Mouse (Mus musculus) megakaryocyte, embryonic 14.5 days (primary cell): Measurements from ENCODE around the gene Srf. TPM values are rescaled to one million over a fixed set of nuclear protein-coding genes. Genes with fewer than 3 reads are reported as not detected.

Experiments
- H3K27me3 ChIP-seq: replicated peaks from 2 replicates; pipeline ENCODE3; 2012; ENCODE audit warnings: inconsistent platforms
- H3K36me3 ChIP-seq: replicated peaks from 2 replicates; pipeline ENCODE3; 2012; ENCODE audit warnings: low read length, inconsistent platforms, mixed read lengths
- H3K4me1 ChIP-seq: 2 replicates; pipeline ENCODE4 v1.6.1; 2012; ENCODE audit warnings: inconsistent platforms
- H3K4me3 ChIP-seq: replicated peaks from 2 replicates; pipeline ENCODE3; 2012; ENCODE audit warnings: moderate library complexity, mild to moderate bottlenecking, inconsistent platforms
- H3K9me3 ChIP-seq: 2 replicates; pipeline ENCODE4 v1.6.1; 2012; ENCODE audit warnings: inconsistent platforms
- FLI1 ChIP-seq: IDR thresholded peaks from 2 replicates; pipeline ENCODE4 v1.6.1; 2012; ENCODE audit warnings: low read length, inconsistent platforms, mixed read lengths
- GATA1 ChIP-seq: IDR thresholded peaks from 3 replicates; pipeline ENCODE4 v1.6.1; 2012; ENCODE audit warnings: mixed read lengths, low read length, inconsistent platforms, borderline replicate concordance
- polyA plus RNA-seq: library from polyadenylated mRNA; stranded (reverse); fragments of >175 nt; gene quantifications from 2 replicates; pipeline ENCODE4 v1.2.3, GENCODE M21; 2012; ENCODE audit warnings: low replicate concordance; ENCODE audit not compliant: insufficient read depth

Srf gene
- polyA plus RNA-seq, 1 experiment: 148 TPM

DNA sequence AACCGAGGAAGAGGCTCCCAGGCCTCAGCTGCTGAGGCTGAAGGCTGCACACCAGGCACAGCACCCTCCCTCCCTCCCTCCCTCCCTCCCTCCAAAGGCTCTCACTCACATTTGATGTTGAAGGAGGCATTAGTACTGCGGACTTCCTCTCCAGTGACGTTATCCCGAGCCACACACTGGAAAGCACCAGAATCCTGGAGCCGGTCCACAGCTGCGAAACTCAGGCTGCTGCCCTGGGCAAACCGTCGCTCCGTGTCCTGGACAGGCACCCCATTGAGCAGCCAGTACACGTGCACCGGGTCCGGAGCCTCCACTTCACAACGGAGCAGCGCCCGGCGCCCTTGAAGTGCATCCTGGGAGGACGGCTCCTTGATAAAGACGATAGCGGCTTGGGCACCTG lies 35.4 kb upstream of the Srf start:
- Histone ChIP-seq H3K27me3 (peaks cover 7% of the 10 kb centered on the region), H3K4me3 (no peak overlapping the region), H3K4me1 (peaks cover 33% of the 10 kb centered on the region), H3K9me3 (no peaks in the 10 kb centered on the region), H3K36me3 (peaks cover 29% of the 10 kb centered on the region)
- TF ChIP-seq GATA1 (no peak), FLI1 (no peak)

DNA sequence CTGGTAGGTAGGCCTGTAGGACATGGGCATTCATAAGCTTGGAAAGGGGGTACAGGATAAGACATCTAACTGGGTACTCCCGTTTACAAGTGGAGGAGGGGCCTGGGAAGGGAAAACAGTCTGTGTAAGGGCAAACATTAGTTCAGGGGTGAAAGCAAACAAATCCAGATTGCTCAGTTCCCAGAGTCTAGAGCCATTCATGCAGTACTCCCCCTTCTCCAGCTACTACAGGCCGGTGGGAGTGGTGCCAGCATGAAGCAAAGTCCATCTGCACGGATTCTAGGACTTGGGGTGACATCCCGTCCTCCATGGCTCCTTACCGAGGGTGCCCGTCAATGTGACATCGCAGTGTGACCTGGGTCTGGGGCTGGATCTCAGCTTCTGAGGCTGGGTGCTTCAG lies 34.5 kb upstream of the Srf start:
- Histone ChIP-seq H3K9me3 (no peaks in the 10 kb centered on the region), H3K36me3 (peaks cover 33% of the 10 kb centered on the region), H3K4me1 (peaks cover 37% of the 10 kb centered on the region), H3K4me3 (no peak overlapping the region), H3K27me3 (peaks cover 7% of the 10 kb centered on the region)
- TF ChIP-seq GATA1 (no peak), FLI1 (no peak)

DNA sequence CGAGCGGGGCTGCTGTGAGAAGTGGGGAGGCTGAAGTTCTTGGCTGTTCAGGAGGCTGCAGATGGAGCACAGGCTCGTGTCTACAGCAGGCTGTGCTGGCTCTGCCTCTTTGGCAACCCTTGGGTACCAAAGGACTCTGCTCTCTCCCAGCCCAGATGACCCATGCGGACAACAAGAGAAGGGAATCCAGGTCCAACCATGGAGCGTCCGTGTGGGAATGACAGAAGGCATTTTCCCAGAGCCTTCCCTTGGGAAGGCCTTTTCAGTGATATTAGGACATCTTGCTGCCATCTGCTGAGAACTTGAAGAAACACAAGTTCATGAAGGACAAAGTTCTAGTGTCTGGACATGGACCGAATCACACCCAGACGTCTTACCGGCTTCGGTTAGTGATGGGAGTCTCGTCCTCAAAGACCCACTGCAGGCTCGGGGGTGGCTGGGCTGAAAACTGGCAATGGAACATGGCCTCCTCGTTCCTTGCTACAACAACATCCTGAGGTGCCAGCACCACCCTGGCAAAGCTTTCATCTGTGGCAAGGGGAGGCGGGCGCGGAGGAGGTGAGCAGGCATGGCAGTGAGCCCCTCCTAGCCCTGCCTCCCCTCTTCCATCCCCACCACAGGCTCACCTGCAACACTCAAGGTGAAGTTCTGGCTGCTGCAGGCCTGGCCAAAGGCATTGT lies 33.8 kb upstream of the Srf start:
- no peaks in the 10 kb centered on the region for H3K9me3 ChIP-seq
- TF ChIP-seq GATA1 (no peak), FLI1 (no peak)

DNA sequence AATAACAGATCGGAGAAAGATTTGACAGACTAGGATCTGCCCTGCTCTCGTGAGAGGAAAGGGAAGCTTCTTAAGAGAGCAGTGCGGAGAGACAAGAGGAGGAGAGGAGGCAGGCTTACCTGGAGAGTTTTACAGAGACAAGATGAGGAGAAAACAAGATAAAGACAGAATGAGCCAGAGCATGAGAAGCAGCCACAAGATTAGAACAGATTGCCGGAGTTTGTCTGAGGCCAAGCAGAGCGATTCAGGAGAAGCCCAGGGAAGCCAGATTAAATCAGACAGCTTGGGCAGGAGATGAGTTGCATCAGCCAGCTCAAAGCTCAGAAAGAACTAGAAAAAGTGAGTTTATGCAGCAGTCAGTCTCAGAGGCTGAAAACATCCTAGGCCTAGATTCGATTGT lies 32.9 kb upstream of the Srf start:
- no peak overlapping the region for H3K4me3 ChIP-seq
- TF ChIP-seq GATA1 (no peak), FLI1 (no peak)

More for the DNA sequence above, 33.8 kb upstream of the Srf start:
- peaks cover 7% of the 10 kb centered on the region for H3K27me3 ChIP-seq
- peaks cover 37% of the 10 kb centered on the region for H3K4me1 ChIP-seq
- no peak overlapping the region for H3K4me3 ChIP-seq
- H3K36me3 ChIP-seq: peaks cover 33% of the 10 kb centered on the region

DNA sequence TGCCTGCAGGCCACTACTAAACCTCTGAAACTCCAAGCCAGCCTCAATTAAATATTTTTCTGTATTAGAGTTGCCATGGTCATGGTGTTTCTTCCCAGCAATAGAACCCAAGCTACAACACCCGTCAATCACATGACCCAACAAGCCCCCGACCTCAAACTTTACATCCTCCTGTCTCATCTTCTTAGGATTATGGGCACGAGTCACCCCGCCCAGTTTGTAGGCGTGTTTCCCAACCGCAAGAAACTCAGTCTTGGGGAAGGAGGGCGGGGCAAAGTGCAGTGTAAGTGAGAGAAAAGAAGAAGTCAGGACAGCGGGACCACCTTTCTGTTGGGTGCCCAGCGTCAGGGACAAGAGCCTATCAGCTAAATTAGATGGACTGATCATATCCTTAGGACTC lies 32.2 kb upstream of the Srf start:
- Histone ChIP-seq H3K36me3 (peaks cover 33% of the 10 kb centered on the region), H3K27me3 (peaks cover 7% of the 10 kb centered on the region), H3K4me3 (no peak overlapping the region), H3K9me3 (no peaks in the 10 kb centered on the region), H3K4me1 (peaks cover 28% of the 10 kb centered on the region)
- no peak for TF ChIP-seq GATA1
- no peak for TF ChIP-seq FLI1

More for the DNA sequence above, 32.9 kb upstream of the Srf start:
- Histone ChIP-seq H3K9me3 (no peaks in the 10 kb centered on the region), H3K36me3 (peaks cover 33% of the 10 kb centered on the region), H3K4me1 (peaks cover 34% of the 10 kb centered on the region), H3K27me3 (peaks cover 7% of the 10 kb centered on the region)

DNA sequence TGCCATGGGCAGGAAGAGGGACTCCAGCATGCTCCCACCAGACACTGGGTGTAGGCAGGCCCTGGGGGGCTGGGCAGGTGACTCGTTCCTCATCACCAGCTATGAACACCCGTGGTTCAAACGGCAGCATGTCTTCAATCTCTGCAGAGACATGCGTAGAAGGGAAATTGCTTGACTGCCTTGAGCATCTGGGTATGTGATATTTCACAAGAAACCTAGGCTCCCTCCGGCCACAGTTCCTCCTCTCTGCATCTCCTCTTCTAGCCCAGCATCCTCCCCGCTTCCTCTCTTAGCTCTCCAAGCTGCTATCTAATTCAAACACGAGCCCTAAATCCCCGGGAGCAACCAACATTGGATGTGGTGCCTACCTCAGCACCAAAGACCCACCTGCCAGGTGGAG lies 30.4 kb upstream of the Srf start:
- TF ChIP-seq GATA1 (no peak), FLI1 (no peak)
- Histone ChIP-seq H3K36me3 (peaks cover 46% of the 10 kb centered on the region), H3K4me3 (no peak overlapping the region), H3K27me3 (peaks cover 13% of the 10 kb centered on the region), H3K9me3 (no peaks in the 10 kb centered on the region), H3K4me1 (peaks cover 18% of the 10 kb centered on the region)

DNA sequence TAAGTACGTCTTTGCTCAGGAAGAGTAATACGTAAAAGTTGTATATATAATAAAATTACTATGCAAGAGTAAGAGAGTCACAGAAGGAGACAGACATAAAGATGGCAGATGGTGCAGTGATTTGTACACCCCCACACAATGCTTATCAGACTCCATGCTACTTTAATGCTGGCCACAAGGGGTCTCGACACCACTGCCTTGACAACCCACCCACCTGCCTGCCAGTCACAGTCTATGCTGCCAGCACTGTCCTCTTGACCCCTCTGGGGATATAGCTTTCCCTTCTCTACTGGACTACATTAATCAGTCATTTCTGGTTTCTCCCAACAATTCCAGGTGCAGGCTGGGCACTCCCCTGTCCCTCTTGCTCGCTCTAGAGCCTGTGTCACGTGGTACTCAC lies 22.7 kb upstream of the Srf start:
- Histone ChIP-seq H3K36me3 (peaks cover 61% of the 10 kb centered on the region), H3K4me3 (no peak overlapping the region), H3K27me3 (peaks cover 8% of the 10 kb centered on the region), H3K4me1 (no peaks in the 10 kb centered on the region), H3K9me3 (peaks cover 12% of the 10 kb centered on the region)
- TF ChIP-seq FLI1 (no peak), GATA1 (no peak)

DNA sequence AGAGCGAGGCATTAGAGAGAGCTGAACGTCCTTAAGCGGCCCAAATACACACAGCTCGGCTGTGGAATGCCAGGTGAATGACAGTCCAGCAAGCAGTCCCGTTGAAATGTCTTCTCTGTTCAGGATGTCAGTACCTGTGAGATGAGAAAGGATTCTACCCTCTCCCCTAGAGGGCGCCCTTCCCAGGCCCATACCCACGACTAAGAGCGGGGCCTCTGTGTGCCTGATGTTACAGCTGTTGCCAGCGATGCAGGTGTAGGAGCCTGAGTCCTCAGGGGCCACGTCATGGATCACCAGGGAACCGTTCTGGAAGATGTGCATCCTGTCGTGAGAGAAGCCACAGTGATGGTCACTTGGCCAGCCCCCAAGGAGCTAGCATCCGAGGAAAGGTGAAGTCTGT lies 20.1 kb upstream of the Srf start:
- Histone ChIP-seq H3K4me3 (no peak overlapping the region), H3K27me3 (peaks cover 5% of the 10 kb centered on the region), H3K9me3 (peaks cover 12% of the 10 kb centered on the region), H3K36me3 (peaks cover 65% of the 10 kb centered on the region), H3K4me1 (peaks cover 2% of the 10 kb centered on the region)
- TF ChIP-seq FLI1: no peak
- TF ChIP-seq GATA1: no peak

DNA sequence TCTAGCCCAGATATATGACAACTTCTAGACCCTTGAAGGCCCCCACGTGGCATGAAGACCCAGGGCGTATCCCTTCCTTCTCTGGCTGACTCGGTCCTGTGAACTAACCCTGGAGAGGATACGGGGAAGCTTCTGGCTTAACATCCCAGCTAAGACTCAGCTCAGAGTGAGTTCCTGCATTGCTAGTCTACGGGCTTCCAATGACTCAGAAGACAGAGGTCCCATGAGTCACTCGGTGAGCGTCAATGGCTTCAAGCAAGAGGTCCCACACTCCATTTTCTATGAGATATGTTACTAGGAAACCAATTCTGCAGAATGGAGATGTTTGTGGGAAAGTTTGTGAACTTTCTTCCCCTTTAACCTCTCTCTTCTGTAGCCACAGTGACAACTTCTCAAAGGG lies 18.6 kb upstream of the Srf start:
- peaks cover 7% of the 10 kb centered on the region for H3K4me1 ChIP-seq
- H3K9me3 ChIP-seq: no peaks in the 10 kb centered on the region
- TF ChIP-seq FLI1 (no peak), GATA1 (no peak)
- H3K36me3 ChIP-seq: peaks cover 57% of the 10 kb centered on the region
- peaks cover 3% of the 10 kb centered on the region for H3K27me3 ChIP-seq
- H3K4me3 ChIP-seq: no peak overlapping the region

DNA sequence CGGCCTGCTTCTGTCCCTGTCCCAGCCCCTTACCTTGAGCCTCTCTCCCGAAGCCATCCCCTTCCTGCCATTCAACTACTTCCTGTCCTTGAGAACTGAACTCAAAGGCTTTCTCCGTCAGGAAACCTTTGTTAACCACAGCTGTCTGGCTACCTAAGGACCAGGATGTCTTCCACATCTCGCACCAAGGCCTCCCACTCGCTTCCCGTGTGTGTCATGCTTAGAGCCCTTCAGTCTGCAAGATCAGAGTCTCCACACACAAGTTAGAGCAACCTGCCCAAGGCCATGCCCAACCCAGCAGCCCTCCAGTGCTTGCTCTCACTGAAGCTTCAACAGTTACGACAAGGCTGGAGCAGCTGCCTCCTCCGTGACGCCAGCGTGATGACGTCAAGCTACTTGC lies 15.0 kb upstream of the Srf start:
- peaks cover 50% of the 10 kb centered on the region for H3K36me3 ChIP-seq
- no peak overlapping the region for H3K4me3 ChIP-seq

More for the DNA sequence above, 15.0 kb upstream of the Srf start:
- TF ChIP-seq GATA1: no peak
- TF ChIP-seq FLI1: no peak
- Histone ChIP-seq H3K4me1 (peaks cover 7% of the 10 kb centered on the region), H3K9me3 (no peaks in the 10 kb centered on the region), H3K27me3 (peaks cover 3% of the 10 kb centered on the region)
